Mouse (Mus musculus) retina, adult 2 months (tissue): ENCODE data around the gene Sh2b3.
A peak's percentile ranks its signal among the peaks of the same experiment; 100 is the strongest.
"Not testable (repeated sequence)": the region's sequence is repeated elsewhere in the genome, so short reads cannot be mapped to it uniquely, and the experiment has no call there.

Source experiments
- DNase-seq: peaks from one replicate; pipeline ENCODE4 v3.0.0-alpha.2; 2012; ENCODE audit warnings: low read depth, low spot score

Sh2b3 gene

GRCm38 (mm10) chr5:121837441-121838340 lies at the start of gene Sh2b3:
Gene Sh2b3 (minus strand): TSS chr5:121837646.
- DNase-seq = no peak

- DNase-seq = no peak
These were observed 45.9 kb upstream of the Sh2b3 start for GRCm38 (mm10) chr5:121883356-121883755.

DNA sequence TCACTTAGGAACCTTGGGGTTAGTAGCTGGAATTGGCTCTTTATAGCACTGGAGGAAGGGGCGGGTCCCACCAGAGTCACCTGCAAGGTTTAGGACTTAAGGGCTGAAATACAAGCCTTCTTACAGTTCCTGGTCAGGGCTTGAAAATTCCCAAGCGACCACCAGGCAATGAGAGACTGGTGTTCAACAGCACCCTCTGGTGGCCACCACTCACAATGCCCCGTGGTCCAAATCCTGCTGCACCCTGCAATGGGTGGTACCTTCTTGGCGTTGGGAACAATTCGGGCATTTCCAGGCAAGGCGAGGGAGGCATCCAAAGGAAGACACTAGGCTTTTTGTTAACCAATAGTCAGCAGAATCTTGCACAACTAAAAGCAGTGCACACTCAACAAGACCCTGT lies 41.8 kb upstream of the Sh2b3 start:
- DNase-seq = no peak

DNA sequence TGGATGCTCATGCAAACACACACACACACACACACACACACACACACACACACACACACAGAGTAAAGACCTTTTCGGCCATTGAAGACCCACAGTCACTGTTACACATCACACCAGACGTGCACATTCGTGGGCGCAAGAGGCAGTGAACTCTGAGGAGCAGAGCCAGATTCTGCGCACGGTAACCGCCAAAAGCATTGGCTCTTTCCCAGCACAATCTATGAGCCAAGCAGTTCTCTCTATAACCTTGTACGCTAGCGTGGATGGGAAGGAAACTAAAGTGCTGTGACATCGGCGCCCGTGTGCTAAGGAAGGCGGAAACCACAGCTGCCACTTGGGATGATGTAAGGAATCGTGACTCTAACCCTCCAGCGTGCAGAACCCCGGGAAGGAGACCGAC lies 41.3 kb upstream of the Sh2b3 start:
- DNase-seq = no peak

- no peak for DNase-seq
These were observed 39.5 kb upstream of the Sh2b3 start for GRCm38 (mm10) chr5:121876901-121877300.

- DNase-seq = no peak
These were observed 37.6 kb upstream of the Sh2b3 start for GRCm38 (mm10) chr5:121875041-121875440.

- DNase-seq = peak; percentile 40
These were observed 34.7 kb upstream of the Sh2b3 start for GRCm38 (mm10) chr5:121872158-121872557.

DNA sequence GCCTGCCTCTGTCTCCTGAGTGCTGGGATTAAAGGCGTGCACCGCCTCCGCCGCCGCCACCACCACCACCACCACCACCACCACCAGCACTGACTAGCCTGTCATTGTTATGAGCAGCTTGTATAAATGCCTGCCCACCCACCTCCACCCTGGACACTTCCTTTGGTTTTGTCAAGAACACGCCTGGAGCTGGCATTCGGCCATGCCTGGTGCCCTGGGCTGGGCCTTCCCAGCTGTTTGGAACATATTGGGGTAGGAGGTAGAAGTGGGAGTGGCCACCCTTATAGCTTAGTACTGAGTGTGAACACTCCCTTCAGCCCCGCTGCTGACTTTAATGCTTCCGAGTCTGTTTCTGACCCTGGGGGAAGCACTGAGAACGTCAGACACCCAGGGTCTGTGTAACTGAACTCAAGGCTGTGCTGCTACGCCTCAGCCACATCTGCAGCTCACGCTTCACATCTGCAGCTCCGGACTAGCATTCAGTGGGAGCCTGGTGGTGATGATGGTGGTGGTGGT lies 34.1 kb upstream of the Sh2b3 start:
- no peak for DNase-seq

DNA sequence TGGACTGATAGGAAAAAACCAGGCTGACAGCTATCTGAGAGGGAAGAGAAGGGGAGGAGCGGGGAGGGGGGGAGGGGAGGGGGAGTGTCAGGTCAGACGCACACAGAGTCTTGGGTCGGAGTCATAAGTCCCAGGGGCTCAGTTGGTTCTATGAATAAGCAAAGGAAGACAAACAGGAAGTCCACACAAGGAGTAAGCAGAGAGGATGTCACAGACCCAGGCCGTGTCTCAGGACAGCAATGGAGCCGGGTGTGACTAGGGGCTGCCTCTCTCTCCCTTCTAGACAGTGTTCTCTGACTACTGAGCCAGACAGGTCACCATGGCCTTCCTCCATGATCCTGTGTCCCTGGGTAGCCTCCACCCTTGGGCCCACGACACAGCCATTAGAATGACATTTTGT lies 33.4 kb upstream of the Sh2b3 start:
- no peak for DNase-seq

GRCm38 (mm10) chr5:121867963-121868362 lies 30.5 kb upstream of the Sh2b3 start:
- DNase-seq = no peak

DNA sequence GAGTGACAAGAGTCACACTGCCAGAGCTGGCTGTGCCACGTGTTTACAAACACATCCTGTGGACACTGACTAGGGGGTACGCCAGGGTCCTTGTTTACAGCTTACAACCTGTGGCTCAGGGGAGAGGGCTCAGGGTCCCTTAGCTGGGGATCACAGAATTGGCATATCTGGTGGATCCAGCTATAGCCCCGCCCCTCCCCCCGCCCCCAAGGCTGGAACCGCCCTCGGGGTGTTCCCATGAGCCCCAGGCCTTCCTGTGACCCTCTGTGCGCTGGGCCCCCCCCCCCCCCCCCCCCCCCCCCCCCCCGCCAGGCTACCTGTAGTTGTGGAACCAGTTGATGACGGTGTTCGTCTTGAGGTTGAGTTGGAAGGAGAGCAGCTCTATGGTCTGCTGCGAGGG lies 26.9 kb upstream of the Sh2b3 start:
- no peak for DNase-seq

- no peak for DNase-seq
These were observed 24.5 kb upstream of the Sh2b3 start for GRCm38 (mm10) chr5:121861964-121862363.

GRCm38 (mm10) chr5:121858427-121858826 lies 21.0 kb upstream of the Sh2b3 start:
- no peak for DNase-seq

GRCm38 (mm10) chr5:121856740-121857139 lies 19.3 kb upstream of the Sh2b3 start:
- DNase-seq = no peak

DNA sequence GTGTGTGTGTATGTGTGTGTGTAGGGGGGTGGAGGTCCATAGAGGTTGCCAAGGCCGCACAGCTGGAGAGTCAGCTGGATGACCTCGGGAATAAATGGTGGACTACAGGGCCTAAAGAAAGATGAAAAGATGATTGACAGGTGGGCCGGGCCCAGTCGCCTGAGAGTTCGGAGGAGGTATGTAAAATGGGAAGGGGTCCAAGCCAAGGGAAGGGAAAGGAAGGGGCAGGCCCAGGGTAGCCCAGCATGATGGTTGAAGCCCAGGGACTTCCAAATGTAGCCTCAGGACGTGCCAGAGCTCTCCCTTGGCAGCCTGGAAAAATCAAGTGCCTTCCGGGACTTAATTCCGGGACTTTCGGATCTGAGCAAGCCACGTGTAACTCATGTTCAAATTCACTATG lies 17.3 kb upstream of the Sh2b3 start:
- DNase-seq = no peak

DNA sequence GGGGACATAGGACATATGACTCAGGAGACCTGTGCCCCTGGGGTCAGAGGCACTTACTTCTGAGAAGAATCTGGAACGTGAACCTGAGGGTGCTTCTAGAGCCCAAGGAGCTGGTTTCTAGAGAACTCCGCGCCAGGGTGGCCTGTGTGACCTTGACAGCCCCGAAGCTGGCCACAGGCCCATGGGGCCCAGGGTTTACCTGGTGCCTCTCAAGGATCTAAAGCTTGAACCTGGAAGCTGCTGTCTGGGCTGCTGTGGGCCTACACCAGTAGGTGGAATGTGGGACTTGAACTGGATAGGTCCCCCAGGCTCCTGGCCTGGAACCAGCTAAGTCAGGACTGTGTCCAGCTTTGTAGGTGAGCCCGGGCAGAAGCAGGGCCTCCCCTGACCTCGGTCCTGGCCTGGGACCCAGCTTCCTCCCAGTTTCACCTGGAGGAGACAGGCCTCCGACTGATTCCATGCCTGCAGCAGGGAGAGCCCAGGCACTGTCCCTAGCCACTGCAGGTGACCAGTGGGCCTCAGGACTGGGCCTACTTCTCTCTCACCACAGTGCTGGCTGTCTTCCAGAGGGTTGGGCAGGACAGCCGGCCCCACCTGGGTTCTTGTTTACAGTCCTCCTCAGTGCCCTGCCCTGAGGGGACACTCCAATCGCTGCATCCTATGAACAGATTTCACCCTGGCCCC lies 16.1 kb upstream of the Sh2b3 start:
- no peak for DNase-seq

DNA sequence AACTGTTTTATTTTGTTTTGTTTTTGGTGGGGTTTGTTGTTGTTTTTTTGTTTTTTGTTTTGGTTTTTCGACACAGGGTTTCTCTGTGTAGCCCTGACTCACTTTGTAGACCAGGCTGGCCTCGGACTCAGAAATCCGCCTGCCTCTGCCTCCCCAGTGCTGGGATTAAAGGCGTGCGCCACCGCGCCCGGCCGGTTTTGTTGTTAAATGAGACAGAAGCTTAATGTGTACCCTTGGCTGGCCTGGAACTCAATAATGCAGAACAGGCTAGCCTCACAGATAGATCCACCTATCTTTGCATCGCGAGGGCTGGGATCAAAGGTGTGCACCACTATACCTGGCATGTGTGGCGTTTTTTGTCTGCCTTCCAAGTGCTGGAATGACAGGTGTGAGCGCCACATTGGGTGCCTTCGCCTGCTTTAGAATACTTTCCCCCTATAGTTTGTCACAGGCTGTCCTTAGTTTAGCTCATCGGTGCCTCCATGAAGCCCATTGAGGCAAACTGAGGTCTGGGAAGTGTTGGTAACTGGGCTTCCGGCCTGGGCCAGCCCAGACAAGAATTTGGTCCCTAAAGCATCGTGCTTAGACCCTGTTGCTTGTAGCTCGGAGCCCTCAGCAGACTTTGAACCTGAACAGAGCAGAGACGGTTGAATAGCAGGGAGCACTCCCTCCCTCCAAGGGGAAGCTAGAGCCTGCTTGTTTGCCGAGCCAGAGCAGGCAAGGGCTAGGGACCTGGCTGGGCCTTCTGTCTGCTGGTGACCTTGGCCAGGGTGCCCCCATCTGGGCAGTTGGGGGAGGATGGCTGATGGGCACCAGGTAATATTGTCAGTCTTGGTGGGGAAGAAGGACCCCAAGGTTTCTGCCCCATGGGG lies 12.3 kb upstream of the Sh2b3 start:
- no peak for DNase-seq

- DNase-seq = peak; percentile 76
These were observed 11.3 kb upstream of the Sh2b3 start, which contains the start of gene Pheta1 for GRCm38 (mm10) chr5:121848743-121849142. Gene Pheta1 (plus strand): TSS chr5:121848984.

DNA sequence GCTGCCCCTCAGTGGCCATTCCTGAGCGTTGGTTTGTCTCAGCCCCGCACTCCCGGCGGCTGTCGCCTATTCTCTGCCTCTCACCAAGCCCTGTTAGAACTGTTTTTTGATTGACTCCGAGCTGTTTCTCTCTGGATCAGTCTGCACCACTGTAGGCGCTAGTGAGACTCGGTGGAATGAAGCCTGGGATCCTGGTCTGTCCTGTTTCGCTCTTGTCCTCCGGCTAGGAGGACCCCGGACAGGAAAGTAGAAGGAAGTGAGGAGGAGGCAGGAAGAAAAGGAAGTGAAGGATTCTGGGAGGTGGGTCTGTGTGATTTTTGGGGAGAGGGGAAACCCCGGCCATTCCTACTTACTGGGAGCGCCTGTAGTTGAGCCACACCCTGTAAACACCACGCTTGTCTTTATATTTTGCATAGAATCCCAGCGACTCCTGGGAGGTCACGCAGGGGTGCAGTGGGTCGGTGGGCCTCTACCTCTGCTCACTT lies 10.6 kb upstream of the Sh2b3 start:
- no peak for DNase-seq

DNA sequence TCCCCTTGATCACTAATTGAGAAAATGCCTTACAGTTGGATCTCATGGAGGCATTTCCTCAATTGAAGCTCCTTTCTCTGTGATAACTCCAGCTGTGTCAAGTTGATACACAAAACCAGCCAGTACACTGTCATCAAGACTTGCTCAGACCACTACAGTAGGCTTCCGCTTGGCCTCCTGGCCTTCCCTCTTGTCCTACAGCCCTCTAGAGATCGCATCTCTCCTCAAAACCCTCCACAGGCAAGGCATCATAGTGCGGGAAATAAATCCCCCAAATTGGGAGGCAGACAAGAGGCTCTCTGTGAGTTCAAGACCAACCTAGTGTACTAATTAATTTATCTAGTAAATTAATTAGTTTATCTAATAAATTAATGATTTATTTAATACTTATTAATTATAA lies 9.8 kb upstream of the Sh2b3 start:
- not testable (repeated sequence) for DNase-seq

DNA sequence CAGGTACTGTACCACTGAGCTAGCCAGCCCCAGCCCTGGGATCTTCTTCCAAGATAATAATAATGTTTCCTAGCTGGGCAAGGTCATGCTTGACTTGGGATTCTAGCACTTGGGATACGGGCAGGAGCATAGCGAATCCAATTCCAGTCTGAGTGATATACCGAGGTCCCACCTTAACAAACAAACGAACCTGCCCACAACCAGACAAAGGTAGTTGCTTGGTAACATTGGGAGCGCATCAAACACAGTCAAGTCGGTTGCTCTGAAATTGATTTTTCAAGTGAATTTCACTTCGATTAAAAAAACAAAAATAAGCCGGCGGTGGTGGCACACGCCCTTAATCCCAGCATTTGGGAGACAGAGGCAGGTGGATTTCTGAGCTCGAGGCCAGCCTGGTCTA lies 8.9 kb upstream of the Sh2b3 start:
- DNase-seq = no peak

DNA sequence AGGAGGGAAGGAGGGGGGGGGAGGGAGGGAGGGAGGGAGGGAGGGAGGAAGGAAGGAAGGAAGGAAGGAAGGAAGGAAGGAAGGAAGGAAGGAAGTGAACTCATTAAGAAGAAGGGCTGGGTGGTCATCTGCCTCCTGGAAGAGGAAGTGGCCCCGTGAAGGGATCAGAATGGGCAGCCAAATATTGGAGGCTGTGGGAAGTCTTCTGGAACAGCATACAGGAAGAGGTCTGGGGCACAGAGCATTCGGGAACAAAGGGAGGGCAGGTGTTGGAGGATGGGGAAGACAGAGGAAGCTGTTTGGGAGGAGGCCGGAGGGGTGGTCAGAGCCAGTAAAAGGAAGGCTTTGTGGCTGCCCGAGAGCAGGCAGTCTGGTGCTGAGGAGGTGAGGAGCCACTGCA lies 7.9 kb upstream of the Sh2b3 start:
- no peak for DNase-seq
